Mouse (Mus musculus): ENCODE results near the gene C530008M17Rik. TPM values are rescaled to one million over a fixed set of nuclear protein-coding genes. Genes with fewer than 3 reads are reported as not detected.

C530008M17Rik gene
- total and polyA plus RNA-seq, 3 experiments = 3.2 to 10.6 TPM; not detected in 1

DNA sequence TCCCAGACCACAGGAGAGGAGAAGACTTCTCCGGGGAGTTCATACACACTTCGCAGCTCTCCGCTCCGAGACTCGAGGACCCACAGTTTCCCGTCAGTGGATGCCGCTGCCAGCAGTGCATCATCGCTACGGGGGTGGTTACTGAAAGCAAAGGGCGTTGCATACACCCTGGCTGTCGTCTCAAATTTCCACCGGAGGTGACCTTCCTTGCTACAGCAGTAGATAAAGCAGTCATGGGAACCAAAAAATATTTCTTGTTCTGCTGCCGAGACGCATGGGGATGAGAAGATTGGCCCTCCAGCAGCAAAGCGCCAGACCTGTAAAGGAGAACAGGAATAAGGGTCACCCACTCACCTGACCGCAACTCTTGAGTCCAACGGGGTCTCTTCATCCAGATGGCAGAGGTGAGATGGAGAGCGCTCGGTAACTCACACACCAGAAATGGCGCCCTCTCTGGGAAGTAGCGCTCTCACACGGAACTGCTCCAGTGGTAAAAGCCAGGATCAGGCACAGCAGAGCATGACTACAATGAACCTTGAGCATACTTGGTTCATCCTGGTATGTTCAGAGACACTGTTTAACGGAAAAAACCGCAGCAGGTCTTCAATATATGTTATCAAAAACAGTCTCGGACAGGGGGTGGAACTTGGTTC lies 219.9 kb downstream of the C530008M17Rik start:
- Histone ChIP-seq H3K27me3 (ENCODE audit: control insufficient read depth in 1 of 2, insufficient read depth in 2 of 2, low read length in 2 of 2) (no peaks in the 10 kb centered on the region), H3K4me3 (ENCODE audit: control insufficient read depth in 1 of 2, insufficient read depth in 1 of 2, low read depth in 2 of 2, low read length in 2 of 2) (no peak overlapping the region), H3K79me2 (ENCODE audit: control insufficient read depth, insufficient read depth, low read length, poor library complexity) (no peaks in the 10 kb centered on the region), H3K4me1 (ENCODE audit: control insufficient read depth in 1 of 2, insufficient read depth in 2 of 2, low read length in 2 of 2) (no peaks in the 10 kb centered on the region), H3K9ac (ENCODE audit: control insufficient read depth, low read depth, low read length, poor library complexity, severe bottlenecking) (no peak overlapping the region), H3K36me3 (ENCODE audit: control insufficient read depth in 1 of 2, insufficient read depth in 2 of 2, low read length in 2 of 2) (peaks cover 0 to 9% of the 10 kb centered on the region in 2 experiments; a peak in 2 of 4 replicates), H3K27ac (ENCODE audit: control insufficient read depth, low read depth, low read length) (no peak overlapping the region), H3K9me3 (replicated peaks; ENCODE audit: insufficient read depth, low read length) (no peaks in the 10 kb centered on the region)
- no peak for DNase-seq (ENCODE audit: low read depth, low spot score)
- peak in 1 of 3 experiments; percentile 15; a peak in 1 of 6 replicates for TF ChIP-seq CTCF (IDR thresholded peaks at IDR 0.05 in 2 of 3, conservative IDR thresholded peaks at IDR 0.05 in 1 of 3; ENCODE audit: control insufficient read depth in 1 of 3, insufficient read depth in 1 of 3, low read depth in 2 of 3, low read length in 3 of 3, poor library complexity in 1 of 3, severe bottlenecking in 1 of 3)
- no peak for TF ChIP-seq MAZ (IDR thresholded peaks at IDR 0.05; ENCODE audit: low read depth, low read length)

- TF ChIP-seq CHD2 (IDR thresholded peaks at IDR 0.05; ENCODE audit: low read length) = no peak
- TF ChIP-seq TAL1 (IDR thresholded peaks at IDR 0.05; ENCODE audit: low read length) = no peak
- no peak for TF ChIP-seq SMC3 (IDR thresholded peaks at IDR 0.05; ENCODE audit: low read depth, low read length)
- no peak for TF ChIP-seq HCFC1 (IDR thresholded peaks at IDR 0.05; ENCODE audit: low read depth, low read length)
- TF ChIP-seq JUND (IDR thresholded peaks at IDR 0.05; ENCODE audit: low read depth, low read length) = no peak
- no peak for TF ChIP-seq ZNF384 (IDR thresholded peaks at IDR 0.05; ENCODE audit: low read depth, low read length)
- TF ChIP-seq MYC (IDR thresholded peaks at IDR 0.05; ENCODE audit: low read depth, low read length) = no peak
- TF ChIP-seq ZC3H11A (IDR thresholded peaks at IDR 0.05; ENCODE audit: low read depth, low read length) = no peak
- no peak for TF ChIP-seq MEF2A (IDR thresholded peaks at IDR 0.05; ENCODE audit: extremely low read depth, insufficient replicate concordance, low read depth, low read length, poor library complexity, severe bottlenecking)
- no peak for TF ChIP-seq EP300 (IDR thresholded peaks at IDR 0.05; ENCODE audit: low read depth in 1 of 2, low read length in 2 of 2)
- TF ChIP-seq SIN3A (IDR thresholded peaks at IDR 0.05; ENCODE audit: low read length) = no peak
- TF ChIP-seq USF2 (IDR thresholded peaks at IDR 0.05; ENCODE audit: borderline replicate concordance in 1 of 2, insufficient read depth in 1 of 2, low read depth in 1 of 2, low read length in 2 of 2) = no peak
- no peak for TF ChIP-seq CTCF (IDR thresholded peaks at IDR 0.05 in 2 of 3, conservative IDR thresholded peaks at IDR 0.05 in 1 of 3; ENCODE audit: control insufficient read depth in 1 of 3, insufficient read depth in 1 of 3, low read depth in 2 of 3, low read length in 3 of 3, poor library complexity in 1 of 3, severe bottlenecking in 1 of 3)
- no peak for TF ChIP-seq RCOR1 (IDR thresholded peaks at IDR 0.05; ENCODE audit: low read depth, low read length)
- Histone ChIP-seq H3K79me2 (ENCODE audit: control insufficient read depth, insufficient read depth, low read length, poor library complexity) (no peaks in the 10 kb centered on the region), H3K27ac (ENCODE audit: control insufficient read depth, low read depth, low read length) (no peak overlapping the region), H3K27me3 (ENCODE audit: control insufficient read depth in 1 of 2, insufficient read depth in 2 of 2, low read length in 2 of 2) (no peaks in the 10 kb centered on the region), H3K36me3 (ENCODE audit: control insufficient read depth in 1 of 2, insufficient read depth in 2 of 2, low read length in 2 of 2) (peaks cover 0 to 9% of the 10 kb centered on the region in 2 experiments; a peak in 2 of 4 replicates), H3K4me3 (ENCODE audit: control insufficient read depth in 1 of 2, insufficient read depth in 1 of 2, low read depth in 2 of 2, low read length in 2 of 2) (no peak overlapping the region), H3K4me1 (ENCODE audit: control insufficient read depth in 1 of 2, insufficient read depth in 2 of 2, low read length in 2 of 2) (no peaks in the 10 kb centered on the region), H3K9ac (ENCODE audit: control insufficient read depth, low read depth, low read length, poor library complexity, severe bottlenecking) (no peak overlapping the region), H3K9me3 (replicated peaks; ENCODE audit: insufficient read depth, low read length) (no peaks in the 10 kb centered on the region)
- DNase-seq (ENCODE audit: low read depth, low spot score) = no peak
Measured at GRCm38 (mm10) chr5:76884107-76884506, 227.8 kb downstream of the C530008M17Rik start.
